Mouse (Mus musculus): ENCODE measurements around the gene Ncoa3.

GRCm38 (mm10) chr2:165967823-165968555 lies 24.4 kb upstream of the Ncoa3 start:
- TF ChIP-seq EP300 (IDR thresholded peaks at IDR 0.05; ENCODE audit: low read depth) (peak; percentile 41; the same call in 1 of the 2 replicates), CTCF (IDR thresholded peaks at IDR 0.05; ENCODE audit: low read depth) (no peak)

Data from liver, embryonic 14.5 days (tissue).